Mouse (Mus musculus) cerebellum, adult 18-20 months (tissue): ENCODE results near the gene Ascc1.

Source experiments
- DNase-seq, 2 experiments: peaks; one replicate each; pipeline ENCODE4 v3.0.0; 2021

The Ascc1 gene

DNA sequence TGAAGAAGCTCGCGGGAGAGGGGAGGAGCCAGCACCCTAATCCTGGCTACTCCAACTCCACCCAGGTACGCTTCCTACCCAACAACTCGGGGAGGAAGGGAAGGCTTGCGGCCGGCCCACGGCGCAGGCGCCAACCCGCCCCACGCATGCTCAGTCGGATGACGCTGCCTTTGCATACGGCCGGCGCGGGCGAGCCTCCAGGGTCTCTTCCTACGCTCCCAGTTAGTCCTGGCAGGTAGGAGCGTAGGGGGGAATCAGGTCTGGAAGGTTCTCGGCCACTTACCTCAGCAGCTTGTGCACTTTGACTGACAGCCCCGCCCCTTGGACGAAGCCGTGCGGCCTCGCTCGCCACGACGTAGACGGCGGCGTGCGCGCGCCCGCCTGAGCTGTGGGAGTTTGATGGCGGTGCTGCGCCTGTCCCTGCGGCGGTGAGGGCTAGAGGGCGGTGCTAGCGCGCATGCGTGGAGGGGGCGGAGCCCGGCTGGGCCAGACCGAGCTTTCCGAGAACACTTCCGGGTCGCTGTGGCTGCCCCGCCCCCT is at the start of gene Ascc1, which contains the start of gene Anapc16:
Gene Ascc1 (plus strand): TSS at position 133 of the 540 bp plus-strand sequence.
Gene Anapc16 (minus strand): TSS at position 463 of the 540 bp plus-strand sequence.
- peak; percentile 97 to 98 for DNase-seq

- DNase-seq = peak in 1 of 2 experiments; percentile 26
Observed at GRCm38 (mm10) chr10:59953564-59954039, 49.0 kb upstream of the Ascc1 start.

DNA sequence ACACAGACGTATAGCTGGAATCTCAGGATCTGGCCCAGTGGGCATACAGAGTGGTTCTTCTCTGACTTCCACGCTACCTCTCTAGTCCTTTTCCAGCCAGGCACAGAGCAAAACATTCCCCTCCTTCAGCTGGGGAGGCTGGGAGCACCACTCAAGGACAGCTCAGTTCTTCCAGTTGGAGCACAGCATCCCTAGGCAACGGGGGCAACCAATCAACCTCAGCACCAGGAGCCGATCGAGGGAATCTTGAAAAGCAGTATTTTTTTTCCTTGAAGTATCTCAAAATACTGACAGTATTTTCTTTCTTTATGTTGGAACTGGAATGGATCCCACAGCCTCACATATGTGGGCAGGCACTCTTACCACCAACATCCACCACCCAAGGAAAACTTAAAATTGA is 45.9 kb upstream of the Ascc1 start:
- DNase-seq = peak in 1 of 2 experiments; percentile 1

DNA sequence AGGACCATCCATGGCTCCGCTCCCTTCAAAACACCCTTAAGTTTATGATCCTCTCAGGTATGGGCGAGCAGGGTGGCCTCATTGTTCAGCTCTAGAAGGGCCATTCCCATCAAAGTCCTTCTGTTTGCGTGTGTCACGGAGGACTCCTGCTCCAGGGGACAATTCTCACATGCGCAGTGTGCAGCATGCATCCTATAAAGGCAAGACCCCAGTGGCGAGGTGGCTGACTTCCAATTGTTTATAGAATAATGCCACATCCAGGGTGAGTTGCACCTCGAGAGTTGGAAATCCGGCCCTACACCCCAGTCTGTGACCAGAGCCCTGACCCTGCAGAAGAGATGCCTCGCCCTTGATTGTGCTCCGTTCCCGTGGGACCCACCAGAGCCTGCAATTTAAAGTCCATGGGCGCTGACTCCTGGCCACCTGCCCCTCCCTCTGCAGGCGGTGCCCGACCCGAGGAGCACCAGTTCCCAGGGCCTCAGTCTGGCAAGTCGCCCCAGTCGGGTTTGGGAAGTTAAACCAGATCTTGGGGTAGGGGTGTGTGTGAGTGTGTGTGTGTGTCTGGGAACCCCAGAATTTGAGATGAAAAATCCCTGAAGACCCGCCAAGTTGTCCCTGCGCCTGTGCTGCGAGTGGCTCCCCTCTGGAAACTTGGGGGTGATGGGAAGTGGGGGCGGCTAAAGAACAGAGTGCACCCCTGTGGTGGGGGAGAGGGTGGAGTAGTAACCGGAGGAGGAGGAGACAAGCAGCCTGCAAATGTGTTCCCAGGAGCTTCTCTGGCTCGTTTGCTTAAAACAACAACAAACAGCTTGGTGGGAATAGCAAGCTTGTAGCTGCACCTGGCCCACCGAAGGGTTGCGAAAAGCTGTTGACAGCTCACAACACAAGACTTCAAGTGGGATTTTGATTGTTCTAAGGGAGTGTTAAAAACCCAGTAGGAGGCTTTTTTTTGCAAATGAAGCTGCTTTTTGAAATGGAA is 45.1 kb upstream of the Ascc1 start:
- DNase-seq = peak; percentile 12 to 27

DNA sequence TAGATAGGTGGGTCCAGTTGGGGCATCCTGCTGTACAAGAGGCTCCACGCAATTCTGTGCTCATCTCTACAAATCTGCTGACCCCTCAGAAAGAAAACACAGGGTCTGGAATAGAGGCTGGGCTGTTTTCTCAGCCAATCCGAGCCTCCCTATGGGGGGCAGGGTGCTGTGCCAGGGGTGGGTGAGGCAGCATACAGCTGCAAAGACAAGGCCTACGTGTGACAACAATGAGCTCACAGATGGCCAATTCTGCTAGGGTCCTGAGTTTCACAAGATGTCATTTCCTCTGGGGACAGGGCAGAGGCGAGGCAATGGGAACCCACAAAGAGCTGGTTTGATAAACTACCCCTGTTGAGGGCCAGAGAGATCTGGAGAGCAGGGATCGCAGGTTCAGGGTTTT is 44.1 kb upstream of the Ascc1 start:
- DNase-seq = peak in 1 of 2 experiments; percentile 13

- DNase-seq = no peak
Observed at GRCm38 (mm10) chr10:59959517-59959916, 43.1 kb upstream of the Ascc1 start.

- no peak for DNase-seq
Observed at GRCm38 (mm10) chr10:59963609-59964008, 39.0 kb upstream of the Ascc1 start.

GRCm38 (mm10) chr10:59964504-59965361 is 37.9 kb upstream of the Ascc1 start:
- DNase-seq = peak in 1 of 2 experiments; percentile 16

DNA sequence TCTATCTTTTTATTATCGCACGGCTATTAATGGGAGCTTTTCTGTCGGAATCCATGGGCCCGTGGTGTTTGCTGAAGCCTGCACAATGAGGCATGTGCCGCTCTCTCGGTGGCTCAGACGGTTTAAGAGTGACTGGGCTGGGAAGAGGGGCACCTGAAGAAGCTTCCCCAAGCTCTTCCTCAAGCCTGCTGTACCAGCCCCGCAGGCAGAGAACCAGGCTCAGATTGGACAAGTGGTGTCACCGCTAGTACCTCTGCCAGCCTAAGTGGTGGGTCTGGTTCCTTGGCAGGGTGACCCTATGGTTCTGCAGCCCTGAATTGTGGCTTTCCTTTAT is 37.3 kb upstream of the Ascc1 start:
- DNase-seq = no peak

DNA sequence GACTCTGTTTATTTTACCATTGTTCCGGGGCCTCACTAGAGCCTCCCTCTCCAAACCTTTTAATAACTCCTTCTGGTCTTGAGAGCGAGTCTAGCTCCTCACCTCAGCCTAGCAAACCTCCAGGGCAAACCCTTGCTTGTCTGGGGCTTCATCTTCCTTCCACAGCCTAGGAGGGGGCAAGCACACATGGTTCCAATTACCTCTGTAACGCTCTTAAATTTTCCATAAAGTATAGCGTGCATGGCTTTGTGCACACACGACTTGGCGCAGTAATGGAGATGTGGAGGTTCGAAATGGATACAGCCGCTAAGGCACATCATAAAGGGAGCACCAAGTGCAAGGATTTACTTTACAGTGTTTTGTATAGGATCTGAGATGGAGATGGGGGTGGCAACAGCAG is 36.8 kb upstream of the Ascc1 start:
- no peak for DNase-seq

GRCm38 (mm10) chr10:59966743-59967142 is 35.9 kb upstream of the Ascc1 start:
- DNase-seq = peak in 1 of 2 experiments; percentile 1

- DNase-seq = peak; percentile 60 to 73
Observed at GRCm38 (mm10) chr10:59967309-59967942, 35.2 kb upstream of the Ascc1 start.

- DNase-seq = peak; percentile 90
Observed at GRCm38 (mm10) chr10:59969821-59970449, 32.7 kb upstream of the Ascc1 start.

GRCm38 (mm10) chr10:59970450-59971062 is 32.0 kb upstream of the Ascc1 start:
- DNase-seq = peak in 1 of 2 experiments; percentile 49

- DNase-seq = no peak
Observed at GRCm38 (mm10) chr10:59971813-59972212, 30.8 kb upstream of the Ascc1 start.

DNA sequence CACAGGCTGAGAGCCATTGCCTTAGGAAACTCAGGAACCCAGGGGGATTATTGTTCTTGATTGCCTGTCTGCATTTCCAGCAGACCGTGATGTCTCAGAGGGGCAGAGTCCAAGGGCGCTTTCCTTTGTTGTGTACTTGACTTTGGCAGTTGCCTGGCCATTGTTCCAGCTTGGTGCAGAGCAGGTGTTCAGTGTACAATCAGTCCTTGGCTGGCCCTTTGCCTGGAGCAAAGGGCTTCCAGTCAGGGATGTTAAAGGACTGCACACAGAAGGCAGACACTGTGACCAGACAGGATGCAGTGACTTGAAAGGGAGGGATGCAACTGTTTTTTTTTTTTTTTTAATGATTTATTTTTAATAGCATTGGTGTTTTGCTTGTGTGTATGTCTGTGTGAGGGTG is 30.1 kb upstream of the Ascc1 start:
- DNase-seq = no peak

DNA sequence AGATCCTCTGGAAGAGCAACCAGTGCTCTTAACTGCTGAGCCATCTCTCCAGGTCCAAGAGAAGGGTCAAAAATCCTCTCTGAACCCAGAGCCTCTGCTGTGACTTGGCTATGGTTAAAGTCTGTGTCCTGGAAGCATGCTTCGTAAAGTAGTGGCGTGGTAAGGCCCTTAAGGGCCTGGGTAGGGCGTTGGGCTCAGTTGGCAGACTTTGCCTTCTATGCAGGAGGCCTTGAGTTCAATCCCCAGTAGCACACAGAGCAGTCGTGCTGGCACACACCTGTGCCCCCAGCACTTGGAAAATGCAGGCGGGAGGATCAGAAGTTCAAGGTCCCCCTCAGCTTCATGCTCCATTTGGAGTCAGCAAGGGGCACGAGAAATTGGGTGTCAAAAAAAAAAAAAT is 29.6 kb upstream of the Ascc1 start:
- DNase-seq = no peak

- no peak for DNase-seq
Observed at GRCm38 (mm10) chr10:59973400-59973799, 29.2 kb upstream of the Ascc1 start.

GRCm38 (mm10) chr10:59974191-59974664 is 28.4 kb upstream of the Ascc1 start:
- DNase-seq = peak; percentile 59 to 66

- no peak for DNase-seq
Observed at GRCm38 (mm10) chr10:59974786-59975185, 27.8 kb upstream of the Ascc1 start.

DNA sequence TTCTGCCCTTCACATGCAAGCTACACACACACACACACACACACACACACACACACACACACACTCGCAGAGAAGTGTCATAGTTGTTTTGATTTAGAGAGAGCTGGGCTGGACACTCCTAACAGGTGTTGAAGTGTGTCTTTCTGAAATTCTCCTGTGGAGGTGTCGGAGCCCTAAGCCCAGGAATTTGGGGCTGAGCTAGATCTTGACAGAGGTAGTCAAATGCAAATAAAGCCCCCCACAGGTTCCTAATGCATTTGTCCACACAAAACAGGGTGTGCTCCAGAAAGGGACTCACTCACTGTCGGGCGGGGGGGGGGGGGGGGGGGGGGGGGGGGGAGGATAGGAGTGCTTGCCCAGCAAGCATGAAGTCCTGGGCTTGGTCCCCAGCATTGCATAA is 25.5 kb upstream of the Ascc1 start:
- no peak for DNase-seq
